Mouse (Mus musculus): ENCODE data around the gene Tfr2.

DNA sequence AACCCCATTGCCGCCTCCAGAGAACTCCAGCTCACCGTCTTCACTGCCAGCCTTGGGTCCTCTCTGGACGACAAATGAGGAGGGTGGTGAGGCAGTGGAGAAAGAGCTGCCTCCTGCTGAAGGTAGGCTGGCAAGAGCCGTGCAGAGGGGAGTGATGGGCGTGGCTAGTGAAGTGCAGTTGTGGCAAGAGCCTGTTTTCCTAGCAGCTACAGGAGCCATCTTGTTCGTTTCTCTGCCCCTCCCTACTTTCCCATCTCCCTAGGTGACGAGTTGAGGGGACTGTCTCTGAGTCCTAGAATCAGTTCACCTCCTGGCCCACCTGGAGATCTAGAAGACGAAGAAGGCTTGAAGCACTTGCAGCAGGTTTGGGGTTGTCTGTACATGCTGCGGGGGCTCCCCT is 47.8 kb upstream of the Tfr2 start:
- TF ChIP-seq POLR2A (IDR thresholded peaks at IDR 0.05; ENCODE audit: borderline replicate concordance, extremely low read depth, low read depth, low read length) (no peak), CTCF (IDR thresholded peaks at IDR 0.05; ENCODE audit: insufficient read depth, low read length) (no peak)

All from lung, adult 2 months (tissue).